Mouse (Mus musculus) stomach, postnatal 0 days (tissue): ENCODE results near the gene Dlgap1.

Source experiments
- CTCF ChIP-seq: IDR thresholded peaks from 2 replicates; pipeline ENCODE4 v1.5.1; 2016; ENCODE audit warnings: antibody characterized with exemption, low read depth, mild to moderate bottlenecking, moderate library complexity
- EP300 ChIP-seq: optimal IDR thresholded peaks from 2 replicates; pipeline ENCODE3; 2016; ENCODE audit warnings: antibody characterized with exemption

- TF ChIP-seq CTCF (no peak), EP300 (no peak)
Measured at GRCm38 (mm10) chr17:70287708-70288107, 318.8 kb downstream of the Dlgap1 start.
